Mouse (Mus musculus) liver, adult 2 months (tissue): ENCODE measurements around the gene Actl6a. TPM values are rescaled to one million over a fixed set of nuclear protein-coding genes. Genes with fewer than 3 reads are reported as not detected.

Experiments used
- DNase-seq: peaks from one replicate; pipeline ENCODE4 v3.0.0-alpha.2; 2011; ENCODE audit warnings: low read depth, low spot score; ENCODE audit errors: extremely low read depth
- H3K27ac ChIP-seq: fragments of 200-500 bp; replicated peaks from 2 replicates; pipeline ENCODE4 v1.5.1; 2012; ENCODE audit warnings: low read depth, mild to moderate bottlenecking, control low read depth, inconsistent platforms, low read length; ENCODE audit not compliant: insufficient read depth
- H3K27me3 ChIP-seq: fragments of 200-500 bp; 2 replicates; pipeline ENCODE4 v1.6.1; 2012; ENCODE audit warnings: mild to moderate bottlenecking, moderate library complexity, low read length, inconsistent platforms; ENCODE audit not compliant: control insufficient read depth, insufficient read depth
- H3K36me3 ChIP-seq: fragments of 200-500 bp; 2 replicates; pipeline ENCODE4 v1.6.1; 2012; ENCODE audit warnings: low read length, inconsistent platforms; ENCODE audit not compliant: control insufficient read depth, insufficient read depth
- H3K4me1 ChIP-seq: fragments of 200-500 bp; 2 replicates; pipeline ENCODE4 v1.6.1; 2011; ENCODE audit warnings: low read length; ENCODE audit not compliant: control insufficient read depth, insufficient read depth
- H3K4me3 ChIP-seq: fragments of 200-500 bp; 2 replicates; pipeline ENCODE4 v1.5.1; 2011; ENCODE audit warnings: low read depth, mild to moderate bottlenecking, control low read depth, low read length, moderate library complexity; ENCODE audit not compliant: insufficient read depth
- H3K79me2 ChIP-seq: fragments of 200-500 bp; 2 replicates; pipeline ENCODE4 v1.6.1; 2012; ENCODE audit warnings: inconsistent platforms, mild to moderate bottlenecking, low read length, moderate library complexity; ENCODE audit not compliant: control insufficient read depth, insufficient read depth
- H3K9ac ChIP-seq: fragments of 200-500 bp; 2 replicates; pipeline ENCODE4 v1.6.1; 2012; ENCODE audit warnings: low read depth, mild to moderate bottlenecking, control low read depth, inconsistent platforms, low read length
- CTCF ChIP-seq: fragments of 200-500 bp; IDR thresholded peaks from 2 replicates; pipeline ENCODE4 v1.5.1; 2011; ENCODE audit warnings: low read depth, low read length, control low read depth
- POLR2A ChIP-seq: fragments of 200-500 bp; IDR thresholded peaks from 2 replicates; pipeline ENCODE4 v1.6.1; 2011; ENCODE audit warnings: low read length, control low read depth; ENCODE audit not compliant: insufficient read depth; ENCODE audit errors: extremely low read depth
- WGBS: fragments of 180-500 bp; shearing (Covaris S2); methylation state at CpG from one replicate; pipeline ENCODE4 v1.1.7; 2018; 5-methylcytosine and 5-hydroxymethylcytosine counted together
- polyA plus RNA-seq: library from polyadenylated mRNA; depleted of rRNA; stranded (reverse); fragments of >200 nt; gene quantifications from 2 replicates; pipeline ENCODE4 v1.2.3, GENCODE M21; 2012; rRNA removed
- total RNA-seq: library from RNA; depleted of rRNA; stranded (reverse); fragments of >200 nt; gene quantifications from 2 replicates; pipeline ENCODE4 v1.2.3, GENCODE M21; 2014; rRNA removed

The Actl6a gene
- total and polyA plus RNA-seq, 2 experiments, result 10.6 to 16.3 TPM

DNA sequence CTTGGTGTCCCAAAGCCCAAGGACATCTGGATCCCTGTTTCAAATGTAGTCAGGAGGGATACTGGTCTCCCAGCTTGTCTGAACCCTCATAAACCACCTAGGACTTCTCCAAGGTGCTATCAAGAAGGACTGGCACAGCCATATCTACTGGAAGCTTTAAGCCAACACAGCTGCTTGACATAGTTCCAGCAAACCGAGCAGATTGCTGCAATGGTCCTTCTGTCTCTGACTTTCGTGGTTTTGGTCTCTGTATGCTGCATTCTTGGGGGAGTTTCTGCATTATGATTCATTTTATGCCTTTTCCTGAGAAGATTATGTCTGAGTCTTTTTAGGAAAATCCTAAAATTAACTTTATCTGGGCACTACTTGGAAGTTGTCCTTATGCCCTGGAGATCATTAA is 64.7 kb downstream of the Actl6a start:
- WGBS, result 68% methylated on average over 2 of the region's 2 CpGs
- no peak overlapping the region for H3K9ac ChIP-seq
- TF ChIP-seq POLR2A, result no peak
- TF ChIP-seq CTCF, result no peak

More for the DNA sequence above, 64.7 kb downstream of the Actl6a start:
- H3K4me1 ChIP-seq, result no peaks in the 10 kb centered on the region
- H3K36me3 ChIP-seq, result no peaks in the 10 kb centered on the region
- H3K27ac ChIP-seq, result no peak overlapping the region
- H3K27me3 ChIP-seq, result no peaks in the 10 kb centered on the region
- no peak overlapping the region for H3K4me3 ChIP-seq
- no peaks in the 10 kb centered on the region for H3K79me2 ChIP-seq
- no peak for DNase-seq

Other genes with a start within 250 kb of the Actl6a start
- gene Kcnmb3, start 214.1 kb upstream of the Actl6a start, total RNA-seq, result not detected in 2 replicates
- gene Kcnmb3, start 214.1 kb upstream of the Actl6a start, polyA plus RNA-seq, result not detected in 2 replicates
- gene Zfp639, start 196.0 kb upstream of the Actl6a start, total RNA-seq, result 23.6 and 24.2 TPM in 2 replicates
- gene Zfp639, start 196.0 kb upstream of the Actl6a start, polyA plus RNA-seq, result 7.6 and 10.8 TPM in 2 replicates
- 39.7 and 45.0 TPM in 2 replicates for gene Mfn1, start 176.8 kb upstream of the Actl6a start, total RNA-seq
- 10.1 and 11.6 TPM in 2 replicates for gene Mfn1, start 176.8 kb upstream of the Actl6a start, polyA plus RNA-seq
- 1.9 TPM in 2 replicates for gene Gnb4, start 89.7 kb upstream of the Actl6a start, total RNA-seq
- gene Gnb4, start 89.7 kb upstream of the Actl6a start, polyA plus RNA-seq, result 2.2 and 2.3 TPM in 2 replicates
- 375 and 379 TPM in 2 replicates for gene Ndufb5, start 30.7 kb downstream of the Actl6a start, total RNA-seq
- gene Ndufb5, start 30.7 kb downstream of the Actl6a start, polyA plus RNA-seq, result 279 and 327 TPM in 2 replicates
- gene Mrpl47, start 31.3 kb downstream of the Actl6a start, total RNA-seq, result 7.9 and 8.6 TPM in 2 replicates
- gene Mrpl47, start 31.3 kb downstream of the Actl6a start, polyA plus RNA-seq, result 1.9 and 2.0 TPM in 2 replicates
- 0.09 TPM in 1 of 2 replicates, not detected in the other for gene Usp13, start 111.2 kb downstream of the Actl6a start, total RNA-seq
- gene Usp13, start 111.2 kb downstream of the Actl6a start, polyA plus RNA-seq, result 0.01 and 0.02 TPM in 2 replicates